Mouse (Mus musculus) c-Kit-positive CD71-positive TER-119-positive erythroid progenitor cells, embryonic 14.5 days (primary cell): ENCODE measurements around the gene Fam71e1.

Experiments
- DNase-seq: peaks from one replicate; pipeline ENCODE4 v3.0.0-alpha.2; 2013; ENCODE audit warnings: low spot score

Gene Fam71e1

GRCm38 (mm10) chr7:44535657-44536589, 39.5 kb downstream of the Fam71e1 start:
- DNase-seq = no peak

- no peak for DNase-seq
Measured at GRCm38 (mm10) chr7:44536590-44536968, 40.2 kb downstream of the Fam71e1 start.

- no peak for DNase-seq
Measured at GRCm38 (mm10) chr7:44537009-44537408, 40.6 kb downstream of the Fam71e1 start.

- no peak for DNase-seq
Measured at GRCm38 (mm10) chr7:44537496-44537895, 41.1 kb downstream of the Fam71e1 start.

GRCm38 (mm10) chr7:44538756-44539624, 42.6 kb downstream of the Fam71e1 start:
- no peak for DNase-seq

GRCm38 (mm10) chr7:44542555-44542954, 46.2 kb downstream of the Fam71e1 start:
- no peak for DNase-seq

- DNase-seq = no peak
Measured at GRCm38 (mm10) chr7:44543071-44543470, 46.7 kb downstream of the Fam71e1 start.

- no peak for DNase-seq
Measured at GRCm38 (mm10) chr7:44546274-44546673, 49.9 kb downstream of the Fam71e1 start.

GRCm38 (mm10) chr7:44547041-44547440, 50.7 kb downstream of the Fam71e1 start:
- no peak for DNase-seq

GRCm38 (mm10) chr7:44547725-44548124, 51.3 kb downstream of the Fam71e1 start:
- DNase-seq = no peak

- peak; percentile 100 for DNase-seq
Measured at GRCm38 (mm10) chr7:44548497-44549087, 52.2 kb downstream of the Fam71e1 start, which contains the start of gene Pold1. Pold1 (minus strand) TSS chr7:44548849.

GRCm38 (mm10) chr7:44549621-44550408, 53.4 kb downstream of the Fam71e1 start:
- DNase-seq = no peak

GRCm38 (mm10) chr7:44550409-44550678, 54.0 kb downstream of the Fam71e1 start:
- no peak for DNase-seq
